Mouse (Mus musculus) midbrain, postnatal 0 days (tissue): ENCODE data around the gene Ttc30a1. TPM values are rescaled to one million over a fixed set of nuclear protein-coding genes. Genes with fewer than 3 reads are reported as not detected.

Source experiments
- ATAC-seq: fragments of 200-750 bp; cut with Nextera tagmentation; 2 replicates; pipeline ENCODE4 v1.8.0; 2017; ENCODE audit warnings: moderate number of reproducible peaks, mild to moderate bottlenecking, moderate TSS enrichment, moderate library complexity; ENCODE audit not compliant: low FRiP score
- DNase-seq: peaks from one replicate; pipeline ENCODE4 v3.0.0-alpha.2; 2015; ENCODE audit warnings: low spot score
- H3K27ac ChIP-seq: fragments of 300-500 bp; sonication (generic); 2 replicates; pipeline ENCODE4 v1.5.1; 2014; ENCODE audit warnings: low read depth, mild to moderate bottlenecking, low read length, mixed read lengths
- H3K27me3 ChIP-seq: fragments of 300-500 bp; sonication (generic); 2 replicates; pipeline ENCODE4 v1.6.1; 2014; ENCODE audit warnings: low read length, control low read depth, mixed read lengths; ENCODE audit not compliant: insufficient read depth
- H3K36me3 ChIP-seq: fragments of 300-500 bp; sonication (generic); 2 replicates; pipeline ENCODE4 v1.6.1; 2014; ENCODE audit warnings: low read length, control low read depth, mixed read lengths; ENCODE audit not compliant: insufficient read depth
- H3K4me1 ChIP-seq: fragments of 300-500 bp; sonication (generic); 2 replicates; pipeline ENCODE4 v1.6.1; 2014; ENCODE audit warnings: mild to moderate bottlenecking, control low read depth, antibody characterized with exemption, low read length, mixed read lengths; ENCODE audit not compliant: insufficient read depth
- H3K4me2 ChIP-seq: fragments of 300-500 bp; sonication (generic); 2 replicates; pipeline ENCODE4 v1.6.1; 2014; ENCODE audit warnings: low read depth, mild to moderate bottlenecking, low read length, mixed read lengths; ENCODE audit not compliant: poor library complexity, severe bottlenecking
- H3K4me3 ChIP-seq: fragments of 300-500 bp; sonication (generic); 2 replicates; pipeline ENCODE4 v1.5.1; 2014; ENCODE audit warnings: low read depth, mild to moderate bottlenecking, low read length, moderate library complexity
- H3K9ac ChIP-seq: fragments of 300-500 bp; sonication (generic); replicated peaks from 2 replicates; pipeline ENCODE4 v1.6.1; 2014; ENCODE audit warnings: mild to moderate bottlenecking, low read length, moderate library complexity, mixed read lengths; ENCODE audit not compliant: poor library complexity, severe bottlenecking
- H3K9me3 ChIP-seq: fragments of 300-500 bp; sonication (generic); 2 replicates; pipeline ENCODE4 v1.6.1; 2016; ENCODE audit warnings: low read length, control low read depth
- CTCF ChIP-seq: IDR thresholded peaks from 2 replicates; pipeline ENCODE4 v1.5.1; 2016; ENCODE audit warnings: antibody characterized with exemption, mild to moderate bottlenecking
- WGBS: fragments of 180-500 bp; shearing (Covaris S2); extraction: QIAGEN DNeasy Blood & Tissue Kit; methylation state at CpG from one replicate; pipeline ENCODE4 v1.1.7; 2014; 5-methylcytosine and 5-hydroxymethylcytosine counted together
- polyA plus RNA-seq: library from polyadenylated mRNA; unstranded; fragments of >200 nt; fragmentation: Nextera tagmentation; extraction: Ambion mirVana; gene quantifications from 2 replicates; pipeline ENCODE4 v1.2.1, GENCODE M21; 2015
- total RNA-seq: library from RNA; depleted of rRNA; stranded (reverse); fragments of >200 nt; gene quantifications from 2 replicates; pipeline ENCODE4 v1.2.3, GENCODE M21; 2014; rRNA removed

The Ttc30a1 gene
- total and polyA plus RNA-seq, 2 experiments from 2014 or later = 5.2 to 12.7 TPM

DNA sequence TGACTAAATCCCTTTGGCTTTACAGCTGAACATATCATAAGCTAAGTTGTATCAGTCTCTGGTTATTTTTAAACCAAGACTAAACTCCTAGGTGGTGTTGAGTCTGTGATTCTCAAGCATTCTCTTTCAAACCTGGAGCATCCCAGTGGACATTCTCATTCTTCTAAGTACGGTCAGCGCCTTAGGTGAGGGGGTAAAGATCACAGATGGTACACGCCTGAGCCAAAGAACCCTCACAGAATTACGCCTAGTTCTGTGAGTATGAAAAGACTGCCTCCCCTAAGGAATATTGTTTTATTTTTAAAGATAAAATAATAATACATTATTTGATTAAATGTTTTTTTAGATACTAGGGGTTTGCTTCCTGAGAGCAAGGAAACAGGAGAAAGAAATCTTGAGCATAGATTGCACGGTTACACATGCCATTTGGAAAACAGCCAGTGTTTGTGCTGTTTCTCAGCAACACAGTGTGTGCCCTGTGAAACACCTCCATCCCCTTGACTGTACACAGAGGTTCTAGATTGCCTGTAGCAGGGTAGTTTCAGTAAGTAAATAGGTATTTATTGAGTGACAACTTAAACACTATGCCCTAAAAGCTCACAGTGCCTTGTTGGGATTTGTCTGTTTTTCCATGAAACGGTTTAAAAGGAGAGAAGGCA is 51.9 kb downstream of the Ttc30a1 start:
- H3K27ac ChIP-seq = no peak overlapping the region
- peaks cover 8% of the 10 kb centered on the region; the same call in 1 of the 2 replicates for H3K36me3 ChIP-seq
- H3K4me1 ChIP-seq = no peaks in the 10 kb centered on the region
- H3K9me3 ChIP-seq = no peaks in the 10 kb centered on the region
- H3K4me2 ChIP-seq = no peak overlapping the region
- no peak for ATAC-seq
- no peak overlapping the region for H3K9ac ChIP-seq
- H3K4me3 ChIP-seq = no peak overlapping the region
- 93% methylated on average over 6 of the region's 6 CpGs for WGBS
- DNase-seq = peak; percentile 32
- H3K27me3 ChIP-seq = no peaks in the 10 kb centered on the region
- TF ChIP-seq CTCF = no peak

DNA sequence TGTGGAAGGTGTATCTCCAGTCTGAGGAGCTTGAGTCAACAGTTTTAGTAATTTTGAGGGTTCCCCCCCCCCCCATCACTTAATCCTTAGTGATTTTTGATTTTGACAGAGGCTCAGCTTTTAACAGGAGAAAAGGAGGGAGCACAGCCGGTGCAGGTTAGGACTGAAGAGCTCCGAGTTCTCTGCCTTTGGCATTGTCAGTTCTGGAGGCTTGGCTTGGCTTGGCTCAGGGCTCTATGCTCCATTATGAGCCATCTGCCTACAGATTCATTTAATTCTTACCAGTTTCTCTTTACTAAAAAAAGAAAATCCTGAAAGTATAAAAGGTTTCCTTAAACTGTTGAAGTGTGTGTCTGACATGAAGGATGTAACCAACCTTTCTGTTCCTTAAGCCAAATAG is 52.6 kb downstream of the Ttc30a1 start:
- H3K27me3 ChIP-seq = no peaks in the 10 kb centered on the region
- no peak overlapping the region for H3K9ac ChIP-seq
- H3K27ac ChIP-seq = no peak overlapping the region
- no peak overlapping the region for H3K4me2 ChIP-seq
- WGBS = 84% methylated on average over 2 of the region's 2 CpGs
- DNase-seq = no peak
- no peaks in the 10 kb centered on the region for H3K4me1 ChIP-seq
- no peak overlapping the region for H3K4me3 ChIP-seq
- H3K9me3 ChIP-seq = no peaks in the 10 kb centered on the region
- H3K36me3 ChIP-seq = peaks cover 8% of the 10 kb centered on the region; the same call in 1 of the 2 replicates
- no peak for TF ChIP-seq CTCF
- ATAC-seq = no peak

Other genes with a start within 250 kb of the Ttc30a1 start
- 37.9 and 53.5 TPM in 2 replicates for gene Agps, start 149.8 kb downstream of the Ttc30a1 start, total RNA-seq
- gene Agps, start 149.8 kb downstream of the Ttc30a1 start, polyA plus RNA-seq = 13.1 and 17.1 TPM in 2 replicates
- gene Ttc30b, start 43.4 kb downstream of the Ttc30a1 start, total RNA-seq = 29.1 and 30.8 TPM in 2 replicates
- gene Ttc30b, start 43.4 kb downstream of the Ttc30a1 start, polyA plus RNA-seq = 18.7 and 19.3 TPM in 2 replicates
- gene Ttc30a2, start 3.8 kb downstream of the Ttc30a1 start, total RNA-seq = 1.1 and 1.9 TPM in 2 replicates
- gene Ttc30a2, start 3.8 kb downstream of the Ttc30a1 start, polyA plus RNA-seq = 0.36 and 0.39 TPM in 2 replicates